Comparison of ENCODE assay signal across 8 mouse cellular contexts in the genomic region with DNA sequence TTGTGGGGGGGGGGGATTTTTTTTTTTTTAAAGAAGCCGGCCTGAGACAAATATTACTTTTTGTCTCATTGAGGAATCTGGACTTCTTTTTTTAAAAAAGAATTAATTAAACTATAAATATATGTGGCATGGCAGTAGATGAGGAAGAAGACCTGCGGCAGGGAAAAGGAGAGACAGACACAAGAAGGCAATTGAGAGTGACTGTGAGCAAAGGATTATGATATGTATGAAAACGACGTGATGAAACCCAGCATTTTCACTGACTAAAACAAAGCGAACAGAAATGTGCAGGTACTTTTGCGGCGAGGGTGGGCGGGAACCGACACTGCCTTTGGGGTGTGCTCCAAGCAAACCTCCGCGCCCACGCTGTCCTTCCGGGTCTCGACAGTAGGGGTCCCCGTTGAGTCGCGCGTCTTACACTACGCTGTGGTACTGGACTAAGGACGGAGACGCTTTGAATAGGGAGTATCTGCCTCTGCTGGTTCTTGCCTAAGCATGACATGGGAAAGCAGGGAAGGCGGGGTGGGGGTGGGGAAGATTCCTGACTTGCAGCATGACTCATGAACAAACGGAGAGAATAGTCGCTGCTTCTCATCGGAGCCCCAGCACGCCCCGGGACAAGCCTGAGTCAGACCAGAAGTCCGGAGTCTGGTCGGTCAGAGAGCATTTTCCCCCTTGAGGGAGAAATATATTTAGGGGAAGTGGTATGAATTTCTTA. TPM values are rescaled to one million over a fixed set of nuclear protein-coding genes. Genes with fewer than 3 reads are reported as not detected.
DNase-seq lines count a peak whose midpoint lies in the region; ATAC-seq lines count a peak whose summit lies in the region.

No protein-coding gene starts in this region.

- no peaks in the 10 kb centered on the region for H3K36me3 ChIP-seq in hindbrain, embryonic 16.5 days (ENCODE audit: control insufficient read depth, insufficient read depth, low read length)
- H3K36me3 ChIP-seq in macrophage (ENCODE audit: inconsistent target): no peaks in the 10 kb centered on the region

- peak; percentile 98 for DNase-seq in R1 (ENCODE audit: low read depth, low spot score)
- peak; percentile 90 to 91 for DNase-seq in cerebellum, postnatal 36 days
- peak; percentile 95 for DNase-seq in gastrocnemius, adult 18-20 months (ENCODE audit: low spot score)
- peak; percentile 95 to 96 for DNase-seq in left cerebral cortex, adult 18-20 months (ENCODE audit: low spot score in 2 of 2)
- peak; percentile 95 for DNase-seq in right cerebral cortex, adult 18-20 months
- peak; percentile 81 for DNase-seq in urinary bladder, postnatal 10 days (ENCODE audit: low spot score)

- peak overlapping the region; percentile 35; the same call in 1 of the 2 replicates for H3K27ac ChIP-seq in hindbrain, embryonic 16.5 days (ENCODE audit: low read depth, low read length)
- peak overlapping the region; percentile 32 for H3K27ac ChIP-seq in macrophage

- H3K4me2 ChIP-seq in hindbrain, embryonic 16.5 days (ENCODE audit: low read length): peak overlapping the region; percentile 63

- H3K9me3 ChIP-seq in hindbrain, embryonic 16.5 days (ENCODE audit: control insufficient read depth, low read length): no peaks in the 10 kb centered on the region

- H3K4me1 ChIP-seq in hindbrain, embryonic 16.5 days (ENCODE audit: control insufficient read depth, insufficient read depth, low read depth, low read length): peaks cover 9% of the 10 kb centered on the region

- H3K9ac ChIP-seq in hindbrain, embryonic 16.5 days (ENCODE audit: low read depth, low read length): peak overlapping the region; percentile 61

- 5% methylated on average over 29 of the region's 29 CpGs for WGBS in hindbrain, embryonic 16.5 days
- 1% methylated on average over 29 of the region's 29 CpGs for WGBS in macrophage (ENCODE audit: missing documents)

- H3K79me2 ChIP-seq in macrophage (ENCODE audit: inconsistent target): no peaks in the 10 kb centered on the region

- ATAC-seq in hindbrain, embryonic 16.5 days: peak; percentile 98

- peak overlapping the region; percentile 37 for H3K4me3 ChIP-seq in hindbrain, embryonic 16.5 days (ENCODE audit: low read length)
- peak overlapping the region; percentile 21; the same call in 1 of the 2 replicates for H3K4me3 ChIP-seq in macrophage (ENCODE audit: inconsistent target)

- H3K27me3 ChIP-seq in hindbrain, embryonic 16.5 days (replicated peaks; ENCODE audit: control insufficient read depth, insufficient read depth, low read length): no peaks in the 10 kb centered on the region

RNA-seq across cellular contexts. Expression of a gene that starts 50.6 kb away (rescaled TPM):
- total RNA-seq in gastrocnemius, adult 18-20 months (2021): 1 to 10 TPM; 5.0 to 5.1 TPM
- polyA plus RNA-seq in hindbrain, embryonic 16.5 days (2015; fragmentation: Nextera tagmentation; extraction: Ambion mirVana): 16.2 and 17.8 TPM in 2 replicates
- total RNA-seq in left cerebral cortex, adult 18-20 months (2021): 10 to 100 TPM; 24.3 to 24.5 TPM
- 10 to 100 TPM; 16.5 to 64.4 (median 46.7) TPM for total RNA-seq in macrophage (2018; cell fraction: chromatin; rRNA removed)
- total RNA-seq in macrophage (2018; cell fraction: cytosol; rRNA removed): 10 to 100 TPM in 15 of 26 experiments, 1 to 10 TPM in 11; 6.1 to 14.5 (median 10.5) TPM
- total RNA-seq in macrophage (2018; cell fraction: nucleus; rRNA removed): 10 to 100 TPM; 10.7 to 42.2 (median 22.3) TPM
- 10.5 to 11.4 TPM (median 10.5 TPM) in 3 replicates for polyA plus RNA-seq in macrophage (2018)

Comparison
In these comparisons a context has a peak if more than half of its experiments do, and no peak if none do; other contexts are left out.
1. Peak in every context shown above with its lines: DNase-seq, ATAC-seq, H3K4me3 ChIP-seq and H3K27ac ChIP-seq.
2. RNA of a gene that starts 50.6 kb away (total RNA-seq): 24.3 to 24.5 TPM in left cerebral cortex, adult 18-20 months; 5.0 to 5.1 TPM in gastrocnemius, adult 18-20 months; every median in the first group is over 4 times any median in the second.